Mouse (Mus musculus): ENCODE data around the gene Mapkapk3.

The Mapkapk3 gene

DNA sequence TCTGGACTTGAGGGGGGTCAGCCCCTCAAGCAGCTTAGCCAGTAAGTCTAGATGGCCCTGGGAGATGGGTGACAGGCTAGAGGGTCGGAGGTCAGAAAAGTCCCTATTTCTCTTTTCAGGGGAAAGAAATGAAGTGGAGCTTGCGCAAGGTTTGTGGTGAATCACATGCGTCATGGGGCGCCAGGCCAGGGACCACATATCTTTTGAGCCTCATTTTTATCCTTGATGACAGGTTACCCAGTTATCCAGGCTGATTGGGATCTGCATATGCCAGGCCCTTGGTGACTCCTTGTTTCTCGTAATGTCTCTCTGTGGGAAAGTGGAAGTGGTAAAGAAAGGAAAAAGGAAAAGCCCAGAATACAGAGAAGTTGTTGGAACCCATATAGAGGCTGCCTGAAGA lies 25.8 kb downstream of the Mapkapk3 start:
- no peak for DNase-seq (ENCODE audit: low spot score)

DNA sequence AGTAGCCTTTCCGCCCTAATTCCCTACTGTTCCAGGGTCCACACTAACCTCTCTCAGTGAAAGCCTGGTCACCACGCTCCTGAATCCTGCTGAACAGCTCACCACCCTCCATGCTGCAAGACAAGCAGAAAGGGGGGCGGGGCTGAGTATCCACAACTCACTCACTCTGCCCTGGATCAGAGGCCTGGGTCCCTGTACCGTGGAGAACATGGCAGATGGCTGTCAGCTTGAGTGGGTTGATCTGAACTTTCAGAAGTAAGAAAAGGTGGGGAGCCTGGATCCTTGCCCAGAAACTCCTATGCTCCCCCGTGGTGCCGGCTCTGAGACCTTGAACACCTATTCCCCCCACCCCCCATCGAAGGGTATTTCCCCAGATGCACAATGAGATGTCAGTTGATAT lies 27.3 kb downstream of the Mapkapk3 start:
- no peak for DNase-seq (ENCODE audit: low spot score)

DNA sequence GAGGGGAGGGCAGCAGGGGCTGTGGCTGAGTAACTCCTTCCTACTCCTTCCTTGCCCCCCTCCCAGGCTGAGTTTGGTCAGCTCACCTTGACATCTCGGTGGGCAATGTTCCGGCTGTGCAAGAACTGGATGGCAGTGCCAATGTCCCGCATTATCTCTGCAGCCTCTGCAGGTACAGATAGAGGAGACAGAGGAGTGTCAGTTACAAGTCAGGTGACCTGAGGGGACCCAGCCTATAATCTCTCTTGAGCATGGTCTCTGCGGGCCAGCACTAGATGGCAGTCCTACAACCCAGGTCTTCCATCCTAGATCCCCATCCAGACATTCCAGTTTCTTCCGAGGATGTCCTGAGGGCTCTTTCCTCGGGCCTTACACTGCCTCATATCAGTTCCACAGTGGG lies 27.9 kb downstream of the Mapkapk3 start:
- DNase-seq (ENCODE audit: low spot score) = no peak

DNA sequence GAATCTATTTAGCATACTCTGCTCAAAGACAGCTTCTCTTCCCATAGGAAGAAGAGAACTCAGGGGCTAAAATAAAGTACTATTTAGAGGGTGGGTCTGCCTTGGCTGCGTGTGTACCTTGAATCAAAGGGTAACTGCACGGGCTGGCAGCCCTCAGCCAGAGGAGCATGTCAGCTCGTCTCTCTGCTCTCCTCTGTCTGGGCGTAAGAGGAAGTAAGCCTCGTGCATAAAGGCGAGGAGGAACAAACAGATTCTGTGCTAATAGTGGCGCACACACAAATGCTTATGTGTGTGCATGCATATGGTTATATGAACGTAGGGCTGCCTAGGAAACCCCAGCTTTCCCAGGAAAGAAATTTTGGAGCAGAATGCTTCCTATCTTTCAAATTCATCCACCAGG lies 28.8 kb downstream of the Mapkapk3 start:
- no peak for DNase-seq (ENCODE audit: low spot score)

DNA sequence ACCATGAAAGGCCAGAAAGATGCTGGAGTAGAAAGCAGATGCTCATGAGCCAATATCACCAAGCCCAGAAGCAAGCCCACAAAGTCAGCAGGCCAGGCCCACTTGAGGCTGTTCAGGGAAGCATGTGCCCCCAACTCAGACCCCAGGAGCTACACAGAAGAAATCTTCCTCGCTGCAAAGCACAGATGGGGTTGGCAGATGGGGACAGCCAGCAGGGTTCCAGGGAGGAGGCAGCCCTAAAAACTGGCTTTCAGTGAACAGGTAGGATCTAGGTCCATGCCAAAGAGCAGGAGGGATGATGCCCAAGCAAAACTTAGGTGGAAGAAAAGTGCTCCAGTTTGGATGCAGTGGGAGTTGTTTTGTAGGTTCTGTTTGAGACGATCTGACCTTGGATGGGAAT lies 29.2 kb downstream of the Mapkapk3 start:
- DNase-seq (ENCODE audit: low spot score) = no peak

DNA sequence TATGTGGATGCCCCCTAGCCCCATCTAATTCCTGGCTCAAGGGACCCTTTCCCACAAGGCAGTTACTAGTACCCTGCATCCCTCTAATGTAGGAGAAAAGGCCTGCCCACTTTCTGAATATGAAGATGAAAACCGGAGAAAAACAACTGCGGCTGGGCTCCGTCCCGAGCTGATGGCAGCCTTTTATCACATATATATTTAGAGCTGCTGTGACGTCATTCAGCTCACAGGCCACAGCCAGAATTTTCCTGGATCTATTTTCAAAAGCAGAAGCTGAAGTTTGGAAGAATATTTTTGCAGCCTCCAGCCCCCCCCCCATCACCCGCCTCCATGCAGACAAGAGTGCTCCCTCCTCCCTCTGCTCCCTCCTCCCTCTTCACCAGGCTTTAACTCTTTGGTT lies 30.1 kb downstream of the Mapkapk3 start:
- DNase-seq (ENCODE audit: low spot score) = no peak

DNA sequence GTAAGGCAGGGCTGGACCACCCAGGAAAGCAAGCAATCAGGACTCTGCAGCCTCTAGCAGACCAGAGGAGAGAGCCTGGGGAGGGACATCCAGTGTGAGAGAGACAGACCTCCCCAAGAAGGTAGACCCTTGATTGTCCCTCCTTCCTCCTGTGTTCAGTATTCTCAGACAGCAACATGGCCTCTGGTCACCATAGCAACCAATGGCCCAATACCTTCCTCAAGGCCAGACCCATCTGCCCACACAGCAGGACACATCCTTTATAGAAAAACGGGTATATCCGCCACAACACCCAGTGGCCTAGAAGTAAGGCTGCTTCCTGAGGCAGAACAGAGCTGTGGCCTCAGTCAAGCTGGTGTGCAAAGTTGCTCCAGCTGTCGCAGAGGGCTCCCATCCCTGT lies 34.1 kb downstream of the Mapkapk3 start:
- DNase-seq (ENCODE audit: low spot score) = no peak

DNA sequence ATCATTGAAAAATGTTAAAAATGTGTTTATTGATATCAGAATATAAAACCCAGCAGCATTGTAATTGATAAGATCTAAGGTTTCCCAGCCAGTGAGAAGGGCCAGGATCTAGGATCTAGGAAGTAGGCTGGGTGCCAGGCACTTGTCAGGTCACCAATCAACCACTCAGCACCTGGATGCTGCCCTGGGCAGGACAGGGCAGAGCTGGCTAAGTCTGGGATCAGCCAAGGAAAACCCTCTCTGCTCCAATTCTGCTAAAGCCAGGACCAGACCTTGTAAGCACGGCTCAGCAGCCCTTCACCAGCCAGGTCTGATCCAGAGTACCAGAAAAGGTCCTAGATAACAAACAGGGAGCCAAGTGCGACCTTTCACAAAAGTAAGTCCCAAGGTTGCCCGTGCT lies 34.8 kb downstream of the Mapkapk3 start:
- no peak for DNase-seq (ENCODE audit: low spot score)

DNA sequence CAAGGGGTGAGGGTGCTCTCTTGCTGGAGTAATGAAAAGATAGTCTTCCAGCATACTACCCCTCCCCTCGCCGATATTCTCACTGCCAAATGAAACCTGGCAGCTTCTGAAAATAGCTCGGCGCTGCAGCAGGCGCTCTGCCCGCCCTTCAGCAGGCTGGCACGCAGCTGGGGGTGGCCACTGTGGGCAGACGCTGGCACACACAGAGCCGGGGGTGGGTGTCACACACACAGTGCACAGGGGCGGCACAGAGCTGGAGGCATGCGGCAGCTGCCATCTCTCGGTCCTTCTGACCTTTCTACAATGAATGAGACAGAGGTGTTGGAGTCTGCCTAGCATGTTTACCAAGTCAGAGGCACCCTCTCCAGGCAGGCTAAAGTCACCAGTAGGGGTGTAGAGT lies 35.2 kb downstream of the Mapkapk3 start:
- no peak for DNase-seq (ENCODE audit: low spot score)

DNA sequence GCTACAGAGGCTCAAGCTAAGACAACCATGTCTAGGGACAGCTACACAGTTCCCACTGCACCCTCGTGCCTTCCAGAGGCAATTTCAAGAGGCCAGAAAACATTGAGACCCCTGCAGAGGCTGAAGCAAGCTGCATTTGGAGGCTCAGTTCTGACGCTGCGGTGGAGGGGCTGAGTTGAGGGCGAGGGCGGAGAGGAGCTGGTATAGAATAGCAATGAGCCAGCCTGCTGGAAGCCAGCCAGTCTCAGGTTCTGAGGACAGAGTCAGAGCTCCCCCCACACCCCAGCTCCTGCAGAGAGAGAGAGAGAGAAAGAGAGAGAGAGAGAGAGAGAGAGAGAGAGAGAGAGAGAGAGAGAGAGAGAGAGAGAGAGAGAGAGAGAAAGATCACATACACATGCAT lies 37.5 kb downstream of the Mapkapk3 start:
- DNase-seq (ENCODE audit: low spot score) = no peak

DNA sequence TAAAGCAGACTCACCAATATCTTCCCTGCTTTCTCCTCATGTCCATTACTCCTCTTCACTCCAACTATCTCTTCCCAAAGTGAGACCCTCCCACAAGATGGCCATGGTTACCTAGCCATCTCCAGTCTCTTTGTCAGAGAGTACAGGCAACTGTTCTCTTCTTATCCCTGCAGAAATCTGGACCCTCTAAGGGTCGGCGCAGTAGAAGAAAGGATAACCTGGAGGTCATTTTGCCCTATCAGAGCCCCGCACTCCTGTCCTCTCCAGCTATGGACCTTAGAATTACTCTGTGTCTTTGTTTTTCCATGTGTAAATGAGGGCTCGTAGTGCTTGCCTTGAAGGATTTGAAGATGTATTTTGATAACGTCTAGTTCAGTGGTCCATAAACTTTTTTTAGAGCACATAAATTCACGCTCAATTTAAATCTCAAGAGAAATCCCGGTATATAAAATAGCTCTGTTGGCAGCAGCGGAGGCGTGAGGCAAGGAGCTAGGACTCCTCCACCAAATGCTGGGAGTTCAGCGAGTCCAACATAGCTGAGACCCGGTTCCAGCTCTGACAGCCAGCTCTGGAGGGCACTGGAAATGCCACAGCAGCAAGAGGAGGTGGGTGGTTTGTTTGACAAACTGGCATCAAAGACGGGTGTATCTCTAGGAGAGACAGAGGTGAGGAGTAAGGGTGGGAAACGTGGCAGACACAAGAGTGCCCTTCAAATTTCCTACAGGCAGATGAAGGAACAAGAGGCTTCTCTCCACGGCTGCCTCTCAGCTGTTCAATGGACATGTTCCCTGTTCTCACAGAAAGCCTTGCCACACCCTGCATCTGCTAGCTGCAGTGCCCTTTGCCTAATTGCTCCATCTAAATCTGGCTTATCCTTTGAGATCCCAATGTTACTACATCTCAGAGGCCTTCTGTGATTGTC lies 39.0 kb downstream of the Mapkapk3 start:
- no peak for DNase-seq (ENCODE audit: low spot score)

DNA sequence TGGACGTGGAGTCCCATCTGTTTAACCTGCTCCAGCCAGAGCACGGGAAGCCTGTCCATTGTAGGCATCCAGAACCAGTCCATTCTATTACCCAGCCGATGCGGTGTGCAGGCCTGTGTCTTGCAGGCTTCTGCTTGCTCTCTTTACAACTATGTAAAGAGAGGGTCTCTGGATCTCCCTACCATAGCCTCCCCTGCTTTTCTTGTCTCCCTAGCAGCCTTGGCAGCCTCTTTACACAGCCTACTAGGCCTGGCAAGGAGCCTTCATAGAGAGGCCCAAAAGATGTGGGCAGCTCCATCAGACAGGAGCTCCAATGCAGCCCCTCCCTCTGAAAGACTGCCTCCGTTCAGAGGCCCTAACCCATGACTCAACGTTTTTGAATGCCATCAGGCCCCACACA lies 40.5 kb downstream of the Mapkapk3 start:
- DNase-seq (ENCODE audit: low spot score) = no peak

DNA sequence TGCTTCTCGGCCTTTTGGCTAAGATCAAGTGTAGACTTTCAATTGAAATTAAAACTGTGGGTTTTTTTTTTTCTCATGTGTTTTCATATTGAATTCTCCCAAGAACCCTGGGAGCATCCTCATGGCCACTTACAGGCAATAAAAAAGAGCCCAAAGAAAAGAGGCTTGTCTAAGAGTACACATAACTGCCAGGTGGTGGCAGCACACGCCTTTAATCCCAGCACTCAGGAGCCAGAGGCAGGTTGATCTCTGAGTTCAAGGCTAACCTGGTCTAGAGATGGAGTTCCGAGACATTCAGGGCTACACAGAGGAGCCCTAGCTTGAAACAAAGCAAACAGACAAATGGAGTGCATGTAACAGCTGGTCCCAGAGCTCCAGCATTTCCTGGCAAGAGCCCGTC lies 43.5 kb downstream of the Mapkapk3 start:
- DNase-seq (ENCODE audit: low spot score) = no peak

DNA sequence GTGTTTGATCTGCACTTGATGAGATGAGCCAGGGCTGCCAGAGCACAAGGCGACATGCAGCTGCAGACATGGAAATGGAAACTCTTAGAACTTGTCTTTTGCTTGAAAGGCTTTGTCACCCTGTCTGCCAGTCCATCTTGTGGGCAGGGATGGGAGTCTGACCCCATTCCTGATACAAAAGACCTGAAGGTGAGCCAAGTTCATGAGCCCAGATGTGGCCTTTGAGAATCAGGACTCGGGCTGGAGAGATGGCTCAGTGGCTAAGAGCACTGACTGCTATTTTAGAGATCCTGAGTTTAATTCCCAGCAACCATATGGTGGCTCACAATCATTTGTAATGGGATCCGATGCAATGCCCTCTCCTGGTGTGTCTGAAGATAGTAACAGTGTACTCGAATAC lies 44.4 kb downstream of the Mapkapk3 start:
- no peak for DNase-seq (ENCODE audit: low spot score)

DNA sequence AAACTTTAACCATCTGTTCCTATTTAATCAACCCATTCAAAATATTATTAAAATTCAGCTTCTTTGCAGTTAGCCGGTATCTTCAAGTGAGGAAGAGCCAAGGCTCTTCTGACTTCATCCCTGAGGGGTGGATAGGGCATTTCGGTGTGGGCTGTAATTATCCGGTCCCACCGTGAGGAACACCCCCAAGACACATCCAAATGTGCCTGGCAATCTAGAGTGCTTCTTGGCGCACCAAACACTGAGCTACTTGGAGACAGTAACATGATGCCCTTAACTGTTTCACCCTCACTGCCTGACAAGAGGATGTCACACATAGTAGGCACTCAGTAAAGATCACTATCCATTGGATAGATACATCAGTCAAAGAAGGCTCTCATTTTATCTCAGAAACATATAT lies 53.5 kb downstream of the Mapkapk3 start:
- DNase-seq (ENCODE audit: low spot score) = no peak

DNA sequence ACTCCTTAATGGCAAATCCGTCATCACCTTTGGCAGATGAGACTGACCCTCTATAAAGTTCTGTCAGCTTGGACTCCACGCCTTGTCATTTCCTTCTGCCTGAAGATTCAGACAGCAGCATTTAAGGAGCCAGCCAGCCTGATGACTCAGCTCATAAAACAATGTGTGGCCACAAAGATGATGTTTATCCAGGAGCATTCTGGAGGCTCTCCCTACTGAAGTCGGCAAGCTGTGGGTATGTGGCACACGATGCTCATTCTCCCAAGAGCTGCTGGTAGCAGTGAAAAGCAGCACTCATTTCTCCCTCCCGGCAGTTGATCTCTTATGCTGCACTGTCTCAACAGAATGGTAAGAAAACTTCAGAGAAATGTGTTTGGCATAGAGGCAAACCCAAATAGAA lies 54.4 kb downstream of the Mapkapk3 start:
- no peak for DNase-seq (ENCODE audit: low spot score)

DNA sequence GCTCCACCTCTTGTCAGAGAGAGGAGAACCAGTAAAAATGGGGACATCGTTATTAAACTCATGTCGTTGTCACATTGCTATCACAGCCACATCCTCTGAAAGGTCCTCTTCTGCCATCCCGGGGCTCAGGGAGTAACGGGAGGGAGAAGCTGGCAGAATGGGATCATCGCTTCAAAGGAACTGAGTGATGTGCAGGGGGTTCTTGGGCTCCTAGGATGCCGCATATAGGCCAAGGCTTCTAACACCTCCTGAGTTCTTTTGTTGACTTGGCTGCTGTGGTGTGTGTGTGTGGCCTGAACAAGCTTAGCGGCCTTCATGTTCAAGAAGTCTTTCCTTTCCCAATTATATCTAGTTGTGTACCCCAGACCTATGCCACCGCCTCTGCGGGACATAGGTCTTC lies 57.5 kb downstream of the Mapkapk3 start:
- DNase-seq (ENCODE audit: low spot score) = no peak

DNA sequence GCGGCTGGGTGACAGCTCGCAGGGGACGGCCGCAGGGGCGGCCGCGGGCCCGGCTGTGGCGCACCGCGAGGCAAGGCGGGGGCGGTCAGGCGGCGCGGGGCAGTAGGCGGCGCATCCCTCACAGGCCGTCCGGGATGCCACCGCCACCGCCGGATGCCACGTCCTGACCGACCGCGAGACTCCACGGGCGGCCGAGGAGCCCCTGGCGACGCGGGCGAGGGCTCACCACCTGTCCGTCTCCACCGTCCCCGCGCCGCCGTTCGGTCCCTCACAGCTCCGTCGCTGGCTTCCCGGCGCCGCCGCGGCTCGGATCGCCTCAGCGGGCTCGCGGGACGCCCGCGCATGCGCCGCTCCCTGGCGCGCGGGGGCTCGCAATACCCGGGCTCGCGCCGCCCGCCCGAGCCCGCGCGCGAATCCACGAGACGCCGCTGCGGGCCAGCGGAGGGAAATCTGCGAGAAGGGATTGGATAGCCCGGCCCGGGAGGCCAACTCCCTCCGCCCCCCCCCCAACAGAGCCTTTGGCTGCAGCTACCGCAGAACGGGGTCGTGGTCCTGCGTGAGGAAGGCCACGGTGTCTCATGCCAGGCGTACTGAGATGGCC lies 58.0 kb downstream of the Mapkapk3 start, which contains the start of gene Dock3:
TSS of gene Dock3 (minus strand) at position 371 of the 601 bp plus-strand sequence.
- DNase-seq (ENCODE audit: low spot score) = no peak

DNA sequence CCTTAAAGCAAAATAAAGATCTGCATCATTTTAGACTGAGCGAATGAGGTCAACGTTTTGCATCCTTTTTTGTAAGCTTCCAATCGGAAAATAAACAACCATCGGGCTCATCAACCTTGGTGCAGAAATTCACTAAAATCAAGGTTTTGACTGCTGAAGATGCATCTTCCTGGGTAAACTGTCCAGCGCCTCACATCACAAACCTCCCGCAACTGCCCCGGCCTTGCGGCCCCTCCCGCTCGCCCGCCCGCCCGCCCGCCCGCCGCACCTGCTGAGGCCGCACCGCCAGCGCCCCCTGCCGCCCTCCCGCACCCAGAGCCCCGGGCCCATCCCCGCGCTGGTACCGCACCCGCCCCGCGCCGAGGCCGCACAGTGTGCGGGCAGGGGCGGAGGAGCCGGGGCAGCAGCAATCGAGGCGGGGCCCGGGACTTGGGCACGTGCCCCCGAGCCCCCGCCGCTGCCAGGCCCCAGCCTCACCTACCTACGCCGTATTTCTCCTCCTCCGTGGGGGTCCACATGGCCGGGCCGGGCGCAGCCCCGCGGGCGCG lies 58.6 kb downstream of the Mapkapk3 start:
- no peak for DNase-seq (ENCODE audit: low spot score)

DNA sequence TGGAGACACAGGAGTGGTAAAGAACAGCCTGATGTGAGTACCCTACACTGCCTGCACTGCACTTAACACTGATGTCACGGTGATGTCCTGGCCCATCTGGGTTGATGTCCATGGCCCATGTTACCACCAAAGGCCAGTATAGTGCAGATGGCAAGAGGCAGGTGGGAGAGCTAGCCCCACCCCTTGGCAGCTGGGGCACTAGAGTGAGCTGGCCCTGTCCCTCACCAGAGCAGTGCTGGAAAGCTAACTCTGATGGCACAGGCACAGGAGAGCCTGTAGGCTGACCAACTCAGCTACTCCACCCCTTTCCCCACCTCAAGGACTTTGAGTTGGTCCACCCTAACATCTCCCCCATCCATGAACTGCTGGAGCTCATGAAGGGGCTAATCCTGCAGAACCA lies 65.1 kb downstream of the Mapkapk3 start:
- no peak for DNase-seq (ENCODE audit: low spot score)
